Mouse (Mus musculus): ENCODE results near the gene Cobl. TPM values are rescaled to one million over a fixed set of nuclear protein-coding genes. Genes with fewer than 3 reads are reported as not detected.

Gene Cobl
- polyA plus RNA-seq, 1 experiment from 2014 or later: 1.1 TPM

GRCm38 (mm10) chr11:12299701-12300446 lies 164.9 kb downstream of the Cobl start:
- WGBS: 34% methylated on average over 5 of the region's 5 CpGs
- ATAC-seq (ENCODE audit: insufficient number of reproducible peaks, low FRiP score, low TSS enrichment, low read depth) (no peak), DNase-seq (ENCODE audit: low spot score) (peak; percentile 29)
- H3K27me3 ChIP-seq (ENCODE audit: control insufficient read depth, insufficient read depth, low read length): no peaks in the 10 kb centered on the region
- no peak overlapping the region for H3K9ac ChIP-seq (ENCODE audit: low read length)
- H3K9me3 ChIP-seq (ENCODE audit: control insufficient read depth, low read length): no peaks in the 10 kb centered on the region
- no peaks in the 10 kb centered on the region for H3K4me1 ChIP-seq (ENCODE audit: control insufficient read depth, insufficient read depth, low read length)
- H3K27ac ChIP-seq (replicated peaks; ENCODE audit: low read depth, low read length): no peak overlapping the region
- no peaks in the 10 kb centered on the region for H3K36me3 ChIP-seq (ENCODE audit: control insufficient read depth, insufficient read depth, low read length)
- no peak overlapping the region for H3K4me3 ChIP-seq (ENCODE audit: low read depth, low read length)
- H3K4me2 ChIP-seq (ENCODE audit: low read depth, severe bottlenecking): no peak overlapping the region

DNA sequence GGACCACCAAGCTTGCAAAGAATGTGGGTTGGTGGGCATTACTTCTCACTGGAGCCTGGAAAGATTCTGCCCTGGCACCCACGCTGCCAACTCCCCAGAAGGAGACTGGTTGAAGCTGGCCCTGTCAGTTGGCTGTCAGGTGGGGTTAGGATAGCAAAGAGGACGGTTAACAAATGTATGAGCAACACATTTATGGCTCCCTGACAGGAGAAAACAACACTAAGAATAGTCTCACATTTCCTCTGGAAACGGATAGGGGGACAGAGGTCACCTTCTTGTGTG lies 173.2 kb downstream of the Cobl start:
- Histone ChIP-seq H3K4me1 (ENCODE audit: control insufficient read depth, insufficient read depth, low read length) (no peaks in the 10 kb centered on the region), H3K27me3 (ENCODE audit: control insufficient read depth, insufficient read depth, low read length) (no peaks in the 10 kb centered on the region), H3K9ac (ENCODE audit: low read length) (no peak overlapping the region), H3K4me2 (ENCODE audit: low read depth, severe bottlenecking) (no peak overlapping the region), H3K27ac (replicated peaks; ENCODE audit: low read depth, low read length) (no peak overlapping the region), H3K9me3 (ENCODE audit: control insufficient read depth, low read length) (no peaks in the 10 kb centered on the region), H3K4me3 (ENCODE audit: low read depth, low read length) (no peak overlapping the region), H3K36me3 (ENCODE audit: control insufficient read depth, insufficient read depth, low read length) (no peaks in the 10 kb centered on the region)
- no peak for DNase-seq (ENCODE audit: low spot score)
- no peak for ATAC-seq (ENCODE audit: insufficient number of reproducible peaks, low FRiP score, low TSS enrichment, low read depth)
- 32% methylated on average over 3 of the region's 3 CpGs for WGBS

- H3K36me3 ChIP-seq (ENCODE audit: control insufficient read depth, insufficient read depth, low read length): no peaks in the 10 kb centered on the region
- ATAC-seq (ENCODE audit: insufficient number of reproducible peaks, low FRiP score, low TSS enrichment, low read depth) (peak; percentile 73; the same call in 1 of the 2 replicates), DNase-seq (ENCODE audit: low spot score) (peak; percentile 80)
- WGBS: 49% methylated on average over 7 of the region's 7 CpGs
- no peaks in the 10 kb centered on the region for H3K4me1 ChIP-seq (ENCODE audit: control insufficient read depth, insufficient read depth, low read length)
- no peak overlapping the region for H3K4me3 ChIP-seq (ENCODE audit: low read depth, low read length)
- H3K9me3 ChIP-seq (ENCODE audit: control insufficient read depth, low read length): no peaks in the 10 kb centered on the region
- H3K9ac ChIP-seq (ENCODE audit: low read length): no peak overlapping the region
- no peaks in the 10 kb centered on the region for H3K27me3 ChIP-seq (ENCODE audit: control insufficient read depth, insufficient read depth, low read length)
- no peak overlapping the region for H3K27ac ChIP-seq (replicated peaks; ENCODE audit: low read depth, low read length)
- no peak overlapping the region for H3K4me2 ChIP-seq (ENCODE audit: low read depth, severe bottlenecking)
These were observed 173.7 kb downstream of the Cobl start for GRCm38 (mm10) chr11:12290911-12291653.

GRCm38 (mm10) chr11:12285319-12286021 lies 179.3 kb downstream of the Cobl start:
- no peak for DNase-seq (ENCODE audit: low spot score)
- no peak overlapping the region for H3K9ac ChIP-seq (ENCODE audit: low read length)
- H3K27me3 ChIP-seq (ENCODE audit: control insufficient read depth, insufficient read depth, low read length): no peaks in the 10 kb centered on the region
- WGBS: 86% methylated on average over 4 of the region's 4 CpGs
- H3K27ac ChIP-seq (replicated peaks; ENCODE audit: low read depth, low read length): no peak overlapping the region
- no peaks in the 10 kb centered on the region for H3K4me1 ChIP-seq (ENCODE audit: control insufficient read depth, insufficient read depth, low read length)
- no peak overlapping the region for H3K4me2 ChIP-seq (ENCODE audit: low read depth, severe bottlenecking)
- no peaks in the 10 kb centered on the region for H3K36me3 ChIP-seq (ENCODE audit: control insufficient read depth, insufficient read depth, low read length)
- ATAC-seq (ENCODE audit: insufficient number of reproducible peaks, low FRiP score, low TSS enrichment, low read depth): no peak
- H3K4me3 ChIP-seq (ENCODE audit: low read depth, low read length): no peak overlapping the region
- H3K9me3 ChIP-seq (ENCODE audit: control insufficient read depth, low read length): no peaks in the 10 kb centered on the region

GRCm38 (mm10) chr11:12280711-12281110 lies 184.0 kb downstream of the Cobl start:
- ATAC-seq (ENCODE audit: insufficient number of reproducible peaks, low FRiP score, low TSS enrichment, low read depth) (no peak), DNase-seq (ENCODE audit: low spot score) (no peak)
- Histone ChIP-seq H3K27ac (replicated peaks; ENCODE audit: low read depth, low read length) (no peak overlapping the region), H3K36me3 (ENCODE audit: control insufficient read depth, insufficient read depth, low read length) (no peaks in the 10 kb centered on the region), H3K9me3 (ENCODE audit: control insufficient read depth, low read length) (no peaks in the 10 kb centered on the region), H3K4me3 (ENCODE audit: low read depth, low read length) (no peak overlapping the region), H3K4me2 (ENCODE audit: low read depth, severe bottlenecking) (no peak overlapping the region), H3K4me1 (ENCODE audit: control insufficient read depth, insufficient read depth, low read length) (no peaks in the 10 kb centered on the region), H3K9ac (ENCODE audit: low read length) (no peak overlapping the region), H3K27me3 (ENCODE audit: control insufficient read depth, insufficient read depth, low read length) (no peaks in the 10 kb centered on the region)
- WGBS: 76% methylated on average over 7 of the region's 7 CpGs

GRCm38 (mm10) chr11:12274276-12274675 lies 190.5 kb downstream of the Cobl start:
- no peak for ATAC-seq (ENCODE audit: insufficient number of reproducible peaks, low FRiP score, low TSS enrichment, low read depth)

GRCm38 (mm10) chr11:12273726-12274125 lies 191.0 kb downstream of the Cobl start:
- ATAC-seq (ENCODE audit: insufficient number of reproducible peaks, low FRiP score, low TSS enrichment, low read depth) (no peak), DNase-seq (ENCODE audit: low spot score) (no peak)
- Histone ChIP-seq H3K4me2 (ENCODE audit: low read depth, severe bottlenecking) (no peak overlapping the region), H3K27ac (replicated peaks; ENCODE audit: low read depth, low read length) (no peak overlapping the region), H3K4me3 (ENCODE audit: low read depth, low read length) (no peak overlapping the region), H3K9ac (ENCODE audit: low read length) (no peak overlapping the region), H3K9me3 (ENCODE audit: control insufficient read depth, low read length) (no peaks in the 10 kb centered on the region), H3K27me3 (ENCODE audit: control insufficient read depth, insufficient read depth, low read length) (no peaks in the 10 kb centered on the region), H3K4me1 (ENCODE audit: control insufficient read depth, insufficient read depth, low read length) (no peaks in the 10 kb centered on the region), H3K36me3 (ENCODE audit: control insufficient read depth, insufficient read depth, low read length) (no peaks in the 10 kb centered on the region)
- 90% methylated on average over 6 of the region's 6 CpGs for WGBS

More at GRCm38 (mm10) chr11:12274276-12274675, 190.5 kb downstream of the Cobl start:
- WGBS: 78% methylated on average over 2 of the region's 2 CpGs
- Histone ChIP-seq H3K9ac (ENCODE audit: low read length) (no peak overlapping the region), H3K27me3 (ENCODE audit: control insufficient read depth, insufficient read depth, low read length) (no peaks in the 10 kb centered on the region), H3K36me3 (ENCODE audit: control insufficient read depth, insufficient read depth, low read length) (no peaks in the 10 kb centered on the region), H3K27ac (replicated peaks; ENCODE audit: low read depth, low read length) (no peak overlapping the region), H3K4me3 (ENCODE audit: low read depth, low read length) (no peak overlapping the region), H3K4me2 (ENCODE audit: low read depth, severe bottlenecking) (no peak overlapping the region), H3K9me3 (ENCODE audit: control insufficient read depth, low read length) (no peaks in the 10 kb centered on the region), H3K4me1 (ENCODE audit: control insufficient read depth, insufficient read depth, low read length) (no peaks in the 10 kb centered on the region)
- DNase-seq (ENCODE audit: low spot score): no peak

DNA sequence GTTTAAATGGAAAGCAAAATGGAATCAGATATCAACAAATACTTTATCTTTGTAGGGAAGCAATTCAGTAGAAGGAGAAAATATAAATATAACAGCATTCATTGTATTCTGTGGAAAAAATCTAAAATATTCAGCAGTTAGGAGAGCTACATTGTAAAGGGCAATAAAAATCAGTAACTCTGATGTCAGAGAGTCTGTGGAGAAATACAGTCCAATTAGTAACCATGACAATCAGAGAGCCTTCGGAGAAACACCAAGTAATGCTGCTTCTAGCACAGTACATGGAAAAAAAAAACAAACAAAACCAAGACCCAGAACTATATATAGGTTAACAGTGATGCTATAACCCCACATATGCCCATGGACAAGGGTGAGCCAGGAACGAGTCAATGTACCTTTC lies 206.3 kb downstream of the Cobl start:
- no peak overlapping the region for H3K27ac ChIP-seq (replicated peaks; ENCODE audit: low read depth, low read length)
- ATAC-seq (ENCODE audit: insufficient number of reproducible peaks, low FRiP score, low TSS enrichment, low read depth) (no peak), DNase-seq (ENCODE audit: low spot score) (no peak)
- no peaks in the 10 kb centered on the region for H3K4me1 ChIP-seq (ENCODE audit: control insufficient read depth, insufficient read depth, low read length)
- H3K4me2 ChIP-seq (ENCODE audit: low read depth, severe bottlenecking): no peak overlapping the region
- WGBS: 81% methylated on average over 2 of the region's 2 CpGs
- no peak overlapping the region for H3K9ac ChIP-seq (ENCODE audit: low read length)
- no peak overlapping the region for H3K4me3 ChIP-seq (ENCODE audit: low read depth, low read length)
- no peaks in the 10 kb centered on the region for H3K9me3 ChIP-seq (ENCODE audit: control insufficient read depth, low read length)
- H3K36me3 ChIP-seq (ENCODE audit: control insufficient read depth, insufficient read depth, low read length): no peaks in the 10 kb centered on the region
- H3K27me3 ChIP-seq (ENCODE audit: control insufficient read depth, insufficient read depth, low read length): no peaks in the 10 kb centered on the region

Data from limb, embryonic 11.5 days (tissue).